Mouse (Mus musculus) embryonic facial prominence, embryonic 15.5 days (tissue): Measurements from ENCODE around the gene P2ry2. TPM values are rescaled to one million over a fixed set of nuclear protein-coding genes. Genes with fewer than 3 reads are reported as not detected.

Source experiments
- ATAC-seq: fragments of 200-750 bp; cut with Nextera tagmentation; 2 replicates; pipeline ENCODE4 v1.8.0; 2017; ENCODE audit warnings: low read depth, moderate TSS enrichment; ENCODE audit not compliant: insufficient number of reproducible peaks, low FRiP score, low TSS enrichment
- H3K27ac ChIP-seq: fragments of 300-500 bp; sonication (generic); replicated peaks from 2 replicates; pipeline ENCODE4 v1.5.1; 2015; ENCODE audit warnings: mild to moderate bottlenecking, inconsistent platforms
- H3K27me3 ChIP-seq: fragments of 300-500 bp; sonication (generic); 2 replicates; pipeline ENCODE4 v1.6.1; 2015; ENCODE audit warnings: inconsistent platforms
- H3K36me3 ChIP-seq: fragments of 300-500 bp; sonication (generic); 2 replicates; pipeline ENCODE4 v1.6.1; 2015; ENCODE audit warnings: mild to moderate bottlenecking, inconsistent platforms
- H3K4me1 ChIP-seq: fragments of 300-500 bp; sonication (generic); 2 replicates; pipeline ENCODE4 v1.6.1; 2015; ENCODE audit warnings: inconsistent platforms
- H3K4me2 ChIP-seq: fragments of 300-500 bp; sonication (generic); replicated peaks from 2 replicates; pipeline ENCODE4 v1.6.1; 2015; ENCODE audit warnings: mild to moderate bottlenecking, inconsistent platforms
- H3K4me3 ChIP-seq: fragments of 300-500 bp; sonication (generic); replicated peaks from 2 replicates; pipeline ENCODE4 v1.5.1; 2015; ENCODE audit warnings: mild to moderate bottlenecking, inconsistent platforms
- H3K9ac ChIP-seq: fragments of 300-500 bp; sonication (generic); 2 replicates; pipeline ENCODE4 v1.6.1; 2015; ENCODE audit warnings: inconsistent platforms
- H3K9me3 ChIP-seq: fragments of 300-500 bp; sonication (generic); replicated peaks from 2 replicates; pipeline ENCODE4 v1.6.1; 2016; ENCODE audit warnings: inconsistent platforms
- WGBS: fragments of 180-500 bp; shearing (Covaris S2); methylation state at CpG from one replicate; pipeline ENCODE4 v1.1.7; 2015; 5-methylcytosine and 5-hydroxymethylcytosine counted together
- polyA plus RNA-seq: library from polyadenylated mRNA; unstranded; fragments of >200 nt; fragmentation: Nextera tagmentation; extraction: Ambion mirVana; gene quantifications from 2 replicates; pipeline ENCODE4 v1.2.1, GENCODE M21; 2015

P2ry2 gene
- polyA plus RNA-seq, 1 experiment from 2014 or later = 3.6 TPM

DNA sequence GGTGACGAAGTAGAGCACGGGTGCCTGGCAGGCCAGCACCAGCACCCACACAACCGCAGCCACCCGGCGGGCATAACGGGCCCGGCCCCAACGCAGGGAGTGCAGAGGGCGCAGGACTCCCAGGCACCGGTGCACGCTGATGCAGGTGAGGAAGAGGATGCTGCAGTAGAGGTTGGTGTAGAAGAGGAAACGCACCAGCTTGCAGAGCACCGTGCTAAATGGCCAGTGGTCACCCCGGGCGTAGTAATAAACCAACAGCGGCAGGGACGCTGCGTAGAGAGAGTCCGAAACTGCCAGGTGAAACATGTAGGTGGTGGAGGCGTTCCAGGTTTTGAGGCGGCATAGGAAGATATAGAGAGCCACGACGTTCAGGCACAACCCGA, 14.1 kb downstream of the P2ry2 start:
- Histone ChIP-seq H3K4me3 (no peak overlapping the region), H3K27ac (no peak overlapping the region), H3K27me3 (no peaks in the 10 kb centered on the region), H3K4me2 (no peak overlapping the region), H3K9ac (no peak overlapping the region), H3K9me3 (no peaks in the 10 kb centered on the region), H3K36me3 (no peaks in the 10 kb centered on the region), H3K4me1 (peaks cover 12% of the 10 kb centered on the region)
- ATAC-seq = no peak
- 90% methylated on average over 24 of the region's 24 CpGs for WGBS

- WGBS = 83% methylated on average over 31 of the region's 31 CpGs
- no peak overlapping the region for H3K4me2 ChIP-seq
- no peak for ATAC-seq
Measured at GRCm38 (mm10) chr7:100997951-100998577, 14.6 kb downstream of the P2ry2 start.

DNA sequence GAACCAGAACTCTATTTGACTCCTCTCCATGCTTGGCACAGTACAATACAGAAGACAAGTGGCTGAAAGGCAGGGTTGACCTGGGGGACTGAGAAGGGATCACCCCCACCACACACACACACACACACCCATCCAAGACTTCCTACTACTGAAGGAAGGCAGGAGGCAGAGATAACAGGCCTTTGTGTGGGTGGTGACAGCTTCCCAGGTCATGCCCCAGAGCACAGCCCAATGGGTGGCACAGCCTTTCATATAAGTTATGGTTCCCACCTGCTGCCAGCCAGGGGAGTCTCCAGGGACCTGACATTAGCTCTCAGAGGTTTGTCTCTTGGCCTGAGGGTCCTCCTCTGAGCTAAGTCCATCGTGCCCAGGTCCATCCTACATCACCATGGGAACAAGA, 15.5 kb downstream of the P2ry2 start:
- Histone ChIP-seq H3K4me2 (no peak overlapping the region), H3K27ac (no peak overlapping the region), H3K4me3 (no peak overlapping the region), H3K9ac (no peak overlapping the region), H3K27me3 (no peaks in the 10 kb centered on the region), H3K4me1 (no peaks in the 10 kb centered on the region; the same call in 1 of the 2 replicates), H3K36me3 (no peaks in the 10 kb centered on the region), H3K9me3 (no peaks in the 10 kb centered on the region)
- ATAC-seq = no peak
- 63% methylated on average over 1 of the region's 1 CpGs for WGBS

More at GRCm38 (mm10) chr7:100997951-100998577, 14.6 kb downstream of the P2ry2 start:
- Histone ChIP-seq H3K27me3 (no peaks in the 10 kb centered on the region), H3K36me3 (no peaks in the 10 kb centered on the region), H3K9ac (no peak overlapping the region), H3K9me3 (no peaks in the 10 kb centered on the region), H3K27ac (no peak overlapping the region), H3K4me3 (no peak overlapping the region), H3K4me1 (peaks cover 7% of the 10 kb centered on the region)

GRCm38 (mm10) chr7:100995951-100996350, 16.7 kb downstream of the P2ry2 start:
- H3K9ac ChIP-seq = no peak overlapping the region
- H3K4me1 ChIP-seq = no peaks in the 10 kb centered on the region; the same call in 1 of the 2 replicates
- no peak overlapping the region for H3K4me2 ChIP-seq
- no peaks in the 10 kb centered on the region for H3K27me3 ChIP-seq
- WGBS = 74% methylated on average over 3 of the region's 3 CpGs
- H3K36me3 ChIP-seq = no peaks in the 10 kb centered on the region
- no peak overlapping the region for H3K4me3 ChIP-seq
- H3K27ac ChIP-seq = no peak overlapping the region
- H3K9me3 ChIP-seq = no peaks in the 10 kb centered on the region
- ATAC-seq = no peak

GRCm38 (mm10) chr7:100995260-100995864, 17.3 kb downstream of the P2ry2 start:
- H3K27me3 ChIP-seq = no peaks in the 10 kb centered on the region
- no peak overlapping the region for H3K27ac ChIP-seq
- 88% methylated on average over 7 of the region's 7 CpGs for WGBS
- no peak overlapping the region for H3K4me2 ChIP-seq
- H3K9ac ChIP-seq = no peak overlapping the region
- no peaks in the 10 kb centered on the region for H3K36me3 ChIP-seq
- ATAC-seq = no peak
- no peaks in the 10 kb centered on the region; the same call in 1 of the 2 replicates for H3K4me1 ChIP-seq
- H3K9me3 ChIP-seq = no peaks in the 10 kb centered on the region
- H3K4me3 ChIP-seq = no peak overlapping the region

DNA sequence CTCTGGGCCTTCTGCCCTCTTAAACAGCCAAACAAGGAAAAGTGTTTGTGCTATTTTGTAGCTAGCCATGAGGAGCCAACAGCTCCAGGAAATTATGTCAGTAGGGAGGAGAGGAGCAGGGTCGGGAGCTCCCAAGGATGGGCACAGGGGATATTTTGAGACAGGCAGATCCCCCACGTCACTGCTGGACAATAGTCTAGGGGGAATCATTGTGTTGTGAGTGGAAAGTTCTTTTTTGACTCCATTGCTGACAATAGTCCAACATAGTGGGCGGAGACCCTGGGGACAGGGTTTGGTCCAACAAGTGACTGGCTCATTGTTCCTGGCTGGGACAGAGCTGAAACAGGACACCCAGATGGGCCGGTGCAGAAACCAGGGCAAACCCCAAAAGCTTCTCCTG, 19.5 kb downstream of the P2ry2 start:
- Histone ChIP-seq H3K27ac (no peak overlapping the region), H3K4me2 (no peak overlapping the region), H3K9ac (no peak overlapping the region), H3K36me3 (no peaks in the 10 kb centered on the region), H3K4me3 (no peak overlapping the region), H3K9me3 (no peaks in the 10 kb centered on the region), H3K27me3 (no peaks in the 10 kb centered on the region), H3K4me1 (no peaks in the 10 kb centered on the region)
- ATAC-seq = peak; percentile 34; the same call in 1 of the 2 replicates
- WGBS = 53% methylated on average over 4 of the region's 4 CpGs

- 84% methylated on average over 3 of the region's 3 CpGs for WGBS
- Histone ChIP-seq H3K27me3 (no peaks in the 10 kb centered on the region), H3K9ac (no peak overlapping the region), H3K4me1 (no peaks in the 10 kb centered on the region), H3K9me3 (no peaks in the 10 kb centered on the region), H3K36me3 (no peaks in the 10 kb centered on the region), H3K27ac (no peak overlapping the region), H3K4me3 (no peak overlapping the region), H3K4me2 (no peak overlapping the region)
- ATAC-seq = no peak
Measured at GRCm38 (mm10) chr7:100991972-100992371, 20.7 kb downstream of the P2ry2 start.

GRCm38 (mm10) chr7:100990636-100991311, 21.9 kb downstream of the P2ry2 start:
- no peak overlapping the region for H3K9ac ChIP-seq
- H3K4me1 ChIP-seq = no peaks in the 10 kb centered on the region
- 47% methylated on average over 9 of the region's 9 CpGs for WGBS
- no peak overlapping the region for H3K4me2 ChIP-seq
- ATAC-seq = no peak
- H3K27me3 ChIP-seq = no peaks in the 10 kb centered on the region
- H3K4me3 ChIP-seq = no peak overlapping the region
- H3K27ac ChIP-seq = no peak overlapping the region
- H3K9me3 ChIP-seq = no peaks in the 10 kb centered on the region
- no peaks in the 10 kb centered on the region for H3K36me3 ChIP-seq

GRCm38 (mm10) chr7:100988092-100988491, 24.6 kb downstream of the P2ry2 start:
- H3K4me3 ChIP-seq = no peak overlapping the region
- ATAC-seq = peak; percentile 69; the same call in 1 of the 2 replicates
- peaks cover 5% of the 10 kb centered on the region; the same call in 1 of the 2 replicates for H3K4me1 ChIP-seq
- no peaks in the 10 kb centered on the region for H3K27me3 ChIP-seq
- H3K27ac ChIP-seq = no peak overlapping the region
- no peaks in the 10 kb centered on the region for H3K36me3 ChIP-seq
- H3K9me3 ChIP-seq = no peaks in the 10 kb centered on the region
- WGBS = 14% methylated on average over 9 of the region's 9 CpGs
- no peak overlapping the region for H3K9ac ChIP-seq
- 0 out of 2 replicates have a peak overlapping the region, but pooled peaks have one; percentile 17 for H3K4me2 ChIP-seq

- H3K9me3 ChIP-seq = no peaks in the 10 kb centered on the region
- ATAC-seq = no peak; the same call in 1 of the 2 replicates
- 39% methylated on average over 21 of the region's 21 CpGs for WGBS
- H3K27me3 ChIP-seq = no peaks in the 10 kb centered on the region
- H3K4me2 ChIP-seq = peak overlapping the region; percentile 12; the same call in 1 of the 2 replicates
- H3K36me3 ChIP-seq = no peaks in the 10 kb centered on the region
- no peak overlapping the region for H3K9ac ChIP-seq
- H3K4me3 ChIP-seq = no peak overlapping the region
- peaks cover 5% of the 10 kb centered on the region; the same call in 1 of the 2 replicates for H3K4me1 ChIP-seq
- no peak overlapping the region for H3K27ac ChIP-seq
Measured at GRCm38 (mm10) chr7:100984452-100985395, 27.9 kb downstream of the P2ry2 start.

DNA sequence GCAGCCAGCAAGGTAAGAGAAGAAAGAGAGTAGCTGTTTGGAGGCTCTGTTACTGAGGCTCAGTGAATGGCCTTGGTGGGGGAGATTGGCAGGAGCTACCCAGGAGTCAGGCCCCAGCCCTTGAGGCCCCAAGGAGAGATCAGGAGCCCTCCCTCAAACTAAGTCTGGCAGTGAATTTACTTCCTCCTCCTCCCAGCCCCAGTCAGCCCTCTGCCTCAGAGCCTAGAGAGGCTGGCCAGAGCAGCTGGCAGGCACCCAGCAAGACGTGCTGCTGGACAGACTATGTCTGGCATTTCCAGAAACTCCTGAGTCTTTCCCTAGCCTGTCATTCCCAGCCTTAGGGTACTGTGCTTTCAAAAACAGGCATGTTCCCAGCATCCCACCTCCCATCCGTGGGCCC, 33.5 kb downstream of the P2ry2 start:
- H3K36me3 ChIP-seq = no peaks in the 10 kb centered on the region
- no peak overlapping the region for H3K9ac ChIP-seq
- H3K4me2 ChIP-seq = no peak overlapping the region
- 29% methylated on average over 2 of the region's 2 CpGs for WGBS
- H3K27ac ChIP-seq = no peak overlapping the region
- no peak overlapping the region for H3K4me3 ChIP-seq
- peak; percentile 51 for ATAC-seq
- H3K27me3 ChIP-seq = peaks cover 15% of the 10 kb centered on the region
- peaks cover 15% of the 10 kb centered on the region for H3K4me1 ChIP-seq
- no peaks in the 10 kb centered on the region for H3K9me3 ChIP-seq
